Mouse (Mus musculus) midbrain, postnatal 0 days (tissue): ENCODE data around the gene Ptgis. TPM values are rescaled to one million over a fixed set of nuclear protein-coding genes. Genes with fewer than 3 reads are reported as not detected.

Experiments used
- ATAC-seq: fragments of 200-750 bp; cut with Nextera tagmentation; 2 replicates; pipeline ENCODE4 v1.8.0; 2017; ENCODE audit warnings: moderate number of reproducible peaks, mild to moderate bottlenecking, moderate TSS enrichment, moderate library complexity; ENCODE audit not compliant: low FRiP score
- DNase-seq: peaks from one replicate; pipeline ENCODE4 v3.0.0-alpha.2; 2015; ENCODE audit warnings: low spot score
- H3K27ac ChIP-seq: fragments of 300-500 bp; sonication (generic); 2 replicates; pipeline ENCODE4 v1.5.1; 2014; ENCODE audit warnings: low read depth, mild to moderate bottlenecking, low read length, mixed read lengths
- H3K27me3 ChIP-seq: fragments of 300-500 bp; sonication (generic); 2 replicates; pipeline ENCODE4 v1.6.1; 2014; ENCODE audit warnings: low read length, control low read depth, mixed read lengths; ENCODE audit not compliant: insufficient read depth
- H3K36me3 ChIP-seq: fragments of 300-500 bp; sonication (generic); 2 replicates; pipeline ENCODE4 v1.6.1; 2014; ENCODE audit warnings: low read length, control low read depth, mixed read lengths; ENCODE audit not compliant: insufficient read depth
- H3K4me1 ChIP-seq: fragments of 300-500 bp; sonication (generic); 2 replicates; pipeline ENCODE4 v1.6.1; 2014; ENCODE audit warnings: mild to moderate bottlenecking, control low read depth, antibody characterized with exemption, low read length, mixed read lengths; ENCODE audit not compliant: insufficient read depth
- H3K4me2 ChIP-seq: fragments of 300-500 bp; sonication (generic); 2 replicates; pipeline ENCODE4 v1.6.1; 2014; ENCODE audit warnings: low read depth, mild to moderate bottlenecking, low read length, mixed read lengths; ENCODE audit not compliant: poor library complexity, severe bottlenecking
- H3K4me3 ChIP-seq: fragments of 300-500 bp; sonication (generic); 2 replicates; pipeline ENCODE4 v1.5.1; 2014; ENCODE audit warnings: low read depth, mild to moderate bottlenecking, low read length, moderate library complexity
- H3K9ac ChIP-seq: fragments of 300-500 bp; sonication (generic); replicated peaks from 2 replicates; pipeline ENCODE4 v1.6.1; 2014; ENCODE audit warnings: mild to moderate bottlenecking, low read length, moderate library complexity, mixed read lengths; ENCODE audit not compliant: poor library complexity, severe bottlenecking
- H3K9me3 ChIP-seq: fragments of 300-500 bp; sonication (generic); 2 replicates; pipeline ENCODE4 v1.6.1; 2016; ENCODE audit warnings: low read length, control low read depth
- CTCF ChIP-seq: IDR thresholded peaks from 2 replicates; pipeline ENCODE4 v1.5.1; 2016; ENCODE audit warnings: antibody characterized with exemption, mild to moderate bottlenecking
- WGBS: fragments of 180-500 bp; shearing (Covaris S2); extraction: QIAGEN DNeasy Blood & Tissue Kit; methylation state at CpG from one replicate; pipeline ENCODE4 v1.1.7; 2014; 5-methylcytosine and 5-hydroxymethylcytosine counted together
- polyA plus RNA-seq: library from polyadenylated mRNA; unstranded; fragments of >200 nt; fragmentation: Nextera tagmentation; extraction: Ambion mirVana; gene quantifications from 2 replicates; pipeline ENCODE4 v1.2.1, GENCODE M21; 2015
- total RNA-seq: library from RNA; depleted of rRNA; stranded (reverse); fragments of >200 nt; gene quantifications from 2 replicates; pipeline ENCODE4 v1.2.3, GENCODE M21; 2014

Ptgis gene
- total and polyA plus RNA-seq, 2 experiments from 2014 or later, result 3.9 to 6.1 TPM

- Histone ChIP-seq H3K9ac (no peak overlapping the region), H3K4me3 (no peak overlapping the region), H3K9me3 (no peaks in the 10 kb centered on the region), H3K36me3 (no peaks in the 10 kb centered on the region), H3K27ac (no peak overlapping the region), H3K27me3 (no peaks in the 10 kb centered on the region), H3K4me1 (no peaks in the 10 kb centered on the region), H3K4me2 (no peak overlapping the region)
- TF ChIP-seq CTCF, result no peak
- no peak for DNase-seq
- 44% methylated on average over 11 of the region's 11 CpGs for WGBS
- ATAC-seq, result no peak
Observed at GRCm38 (mm10) chr2:167250003-167250735, 9.8 kb upstream of the Ptgis start.

- no peak for TF ChIP-seq CTCF
- Histone ChIP-seq H3K9ac (no peak overlapping the region), H3K27ac (no peak overlapping the region), H3K27me3 (no peaks in the 10 kb centered on the region), H3K9me3 (no peaks in the 10 kb centered on the region), H3K4me1 (no peaks in the 10 kb centered on the region), H3K4me3 (no peak overlapping the region), H3K4me2 (no peak overlapping the region), H3K36me3 (no peaks in the 10 kb centered on the region)
- 75% methylated on average over 3 of the region's 3 CpGs for WGBS
- no peak for DNase-seq
- no peak for ATAC-seq
Observed at GRCm38 (mm10) chr2:167249591-167249990, 9.2 kb upstream of the Ptgis start.

- no peak overlapping the region for H3K9ac ChIP-seq
- no peaks in the 10 kb centered on the region for H3K9me3 ChIP-seq
- TF ChIP-seq CTCF, result no peak
- ATAC-seq (no peak), DNase-seq (no peak)
- no peaks in the 10 kb centered on the region for H3K36me3 ChIP-seq
- no peaks in the 10 kb centered on the region for H3K27me3 ChIP-seq
- WGBS, result 55% methylated on average over 2 of the region's 2 CpGs
- no peaks in the 10 kb centered on the region for H3K4me1 ChIP-seq
- H3K4me3 ChIP-seq, result no peak overlapping the region
- no peak overlapping the region for H3K27ac ChIP-seq
- H3K4me2 ChIP-seq, result no peak overlapping the region
Observed at GRCm38 (mm10) chr2:167247823-167248222, 7.4 kb upstream of the Ptgis start.

- Histone ChIP-seq H3K27me3 (no peaks in the 10 kb centered on the region), H3K36me3 (no peaks in the 10 kb centered on the region), H3K4me2 (no peak overlapping the region), H3K9ac (no peak overlapping the region), H3K27ac (no peak overlapping the region), H3K4me3 (no peak overlapping the region), H3K9me3 (no peaks in the 10 kb centered on the region), H3K4me1 (no peaks in the 10 kb centered on the region)
- WGBS, result 75% methylated on average over 7 of the region's 7 CpGs
- ATAC-seq, result no peak
- no peak for DNase-seq
- no peak for TF ChIP-seq CTCF
Observed at GRCm38 (mm10) chr2:167246704-167247103, 6.3 kb upstream of the Ptgis start.

GRCm38 (mm10) chr2:167244892-167245291 is 4.5 kb upstream of the Ptgis start:
- no peak overlapping the region for H3K4me3 ChIP-seq
- H3K4me2 ChIP-seq, result no peak overlapping the region
- DNase-seq (no peak), ATAC-seq (no peak)
- H3K9ac ChIP-seq, result no peak overlapping the region
- H3K27me3 ChIP-seq, result peaks cover 6% of the 10 kb centered on the region
- no peaks in the 10 kb centered on the region for H3K36me3 ChIP-seq
- no peaks in the 10 kb centered on the region for H3K4me1 ChIP-seq
- H3K27ac ChIP-seq, result no peak overlapping the region
- H3K9me3 ChIP-seq, result no peaks in the 10 kb centered on the region
- TF ChIP-seq CTCF, result no peak
- 79% methylated on average over 4 of the region's 4 CpGs for WGBS

- H3K4me2 ChIP-seq, result no peak overlapping the region
- no peak overlapping the region for H3K9ac ChIP-seq
- DNase-seq (no peak), ATAC-seq (no peak)
- peaks cover 15% of the 10 kb centered on the region for H3K27me3 ChIP-seq
- H3K4me3 ChIP-seq, result no peak overlapping the region
- no peaks in the 10 kb centered on the region for H3K4me1 ChIP-seq
- no peak overlapping the region for H3K27ac ChIP-seq
- no peaks in the 10 kb centered on the region for H3K9me3 ChIP-seq
- TF ChIP-seq CTCF, result no peak
- H3K36me3 ChIP-seq, result no peaks in the 10 kb centered on the region
- 93% methylated on average over 4 of the region's 4 CpGs for WGBS
Observed at GRCm38 (mm10) chr2:167243831-167244563, 3.6 kb upstream of the Ptgis start.
